Mouse (Mus musculus): ENCODE data around the gene Supt3. TPM values are rescaled to one million over a fixed set of nuclear protein-coding genes. Genes with fewer than 3 reads are reported as not detected.

The Supt3 gene
- polyA plus RNA-seq, 1 experiment from 2014 or later, result 23.7 TPM

DNA sequence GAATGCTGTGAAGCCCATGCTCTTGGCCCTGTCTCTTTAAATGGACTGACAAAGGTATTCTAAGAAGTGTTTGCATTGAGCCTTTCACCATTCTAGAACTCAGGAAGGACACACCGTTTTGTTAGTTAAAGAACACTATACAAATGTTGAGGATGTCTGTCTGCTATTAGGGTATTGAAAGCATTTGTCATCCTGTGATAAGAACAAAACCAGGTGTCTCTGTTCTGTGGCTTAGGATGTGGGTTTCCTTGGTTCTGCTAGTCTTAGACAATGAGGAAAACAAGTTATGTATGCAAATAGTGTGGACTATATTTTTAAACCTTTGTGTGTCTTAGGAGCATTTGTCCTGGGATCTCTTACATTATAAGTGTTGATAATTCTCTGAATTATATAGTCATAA is 116.6 kb downstream of the Supt3 start:
- Histone ChIP-seq H3K4me1 (replicated peaks) (no peaks in the 10 kb centered on the region), H3K36me3 (no peaks in the 10 kb centered on the region), H3K4me3 (no peak overlapping the region), H3K27ac (no peak overlapping the region), H3K27me3 (ENCODE audit: insufficient read depth, poor library complexity, severe bottlenecking) (no peaks in the 10 kb centered on the region), H3K9me3 (no peaks in the 10 kb centered on the region)
- 61% methylated on average over 1 of the region's 1 CpGs for WGBS
- no peak for DNase-seq (ENCODE audit: low spot score)

GRCm38 (mm10) chr17:44943536-44944090 is 166.7 kb downstream of the Supt3 start:
- H3K36me3 ChIP-seq, result no peaks in the 10 kb centered on the region

GRCm38 (mm10) chr17:44945333-44945732 is 168.4 kb downstream of the Supt3 start:
- H3K27me3 ChIP-seq (ENCODE audit: insufficient read depth, poor library complexity, severe bottlenecking), result no peaks in the 10 kb centered on the region
- H3K4me1 ChIP-seq (replicated peaks), result no peaks in the 10 kb centered on the region
- DNase-seq (ENCODE audit: low spot score), result no peak
- H3K9me3 ChIP-seq, result no peaks in the 10 kb centered on the region
- no peaks in the 10 kb centered on the region for H3K36me3 ChIP-seq
- WGBS, result 95% methylated on average over 5 of the region's 5 CpGs
- H3K27ac ChIP-seq, result no peak overlapping the region
- H3K4me3 ChIP-seq, result no peak overlapping the region

More at GRCm38 (mm10) chr17:44943536-44944090, 166.7 kb downstream of the Supt3 start:
- Histone ChIP-seq H3K4me3 (no peak overlapping the region), H3K27me3 (ENCODE audit: insufficient read depth, poor library complexity, severe bottlenecking) (no peaks in the 10 kb centered on the region), H3K9me3 (no peaks in the 10 kb centered on the region), H3K27ac (no peak overlapping the region), H3K4me1 (replicated peaks) (no peaks in the 10 kb centered on the region)
- DNase-seq (ENCODE audit: low spot score), result no peak
- 86% methylated on average over 4 of the region's 4 CpGs for WGBS

- DNase-seq (ENCODE audit: low spot score), result no peak
- 97% methylated on average over 3 of the region's 3 CpGs for WGBS
- Histone ChIP-seq H3K27ac (no peak overlapping the region), H3K36me3 (no peaks in the 10 kb centered on the region), H3K27me3 (ENCODE audit: insufficient read depth, poor library complexity, severe bottlenecking) (no peaks in the 10 kb centered on the region), H3K4me1 (replicated peaks) (no peaks in the 10 kb centered on the region), H3K4me3 (no peak overlapping the region), H3K9me3 (no peaks in the 10 kb centered on the region)
Measured at GRCm38 (mm10) chr17:44948321-44948720, 171.4 kb downstream of the Supt3 start.

- H3K4me3 ChIP-seq, result no peak overlapping the region
- no peak overlapping the region for H3K27ac ChIP-seq
- 80% methylated on average over 2 of the region's 2 CpGs for WGBS
- DNase-seq (ENCODE audit: low spot score), result no peak
- H3K36me3 ChIP-seq, result no peaks in the 10 kb centered on the region
- H3K4me1 ChIP-seq (replicated peaks), result no peaks in the 10 kb centered on the region
- H3K27me3 ChIP-seq (ENCODE audit: insufficient read depth, poor library complexity, severe bottlenecking), result no peaks in the 10 kb centered on the region
- no peaks in the 10 kb centered on the region for H3K9me3 ChIP-seq
Measured at GRCm38 (mm10) chr17:44956671-44957070, 179.7 kb downstream of the Supt3 start.

GRCm38 (mm10) chr17:44963051-44963798 is 186.3 kb downstream of the Supt3 start:
- no peaks in the 10 kb centered on the region for H3K4me1 ChIP-seq (replicated peaks)
- WGBS, result 88% methylated on average over 6 of the region's 6 CpGs
- no peaks in the 10 kb centered on the region for H3K9me3 ChIP-seq
- no peaks in the 10 kb centered on the region for H3K36me3 ChIP-seq
- no peak for DNase-seq (ENCODE audit: low spot score)
- H3K27me3 ChIP-seq (ENCODE audit: insufficient read depth, poor library complexity, severe bottlenecking), result no peaks in the 10 kb centered on the region
- no peak overlapping the region for H3K4me3 ChIP-seq
- H3K27ac ChIP-seq, result no peak overlapping the region

- Histone ChIP-seq H3K9me3 (no peaks in the 10 kb centered on the region), H3K27me3 (ENCODE audit: insufficient read depth, poor library complexity, severe bottlenecking) (no peaks in the 10 kb centered on the region), H3K4me1 (replicated peaks) (no peaks in the 10 kb centered on the region), H3K4me3 (no peak overlapping the region), H3K36me3 (no peaks in the 10 kb centered on the region), H3K27ac (no peak overlapping the region)
- 86% methylated on average over 1 of the region's 1 CpGs for WGBS
- no peak for DNase-seq (ENCODE audit: low spot score)
Measured at GRCm38 (mm10) chr17:44967186-44967585, 190.2 kb downstream of the Supt3 start.

DNA sequence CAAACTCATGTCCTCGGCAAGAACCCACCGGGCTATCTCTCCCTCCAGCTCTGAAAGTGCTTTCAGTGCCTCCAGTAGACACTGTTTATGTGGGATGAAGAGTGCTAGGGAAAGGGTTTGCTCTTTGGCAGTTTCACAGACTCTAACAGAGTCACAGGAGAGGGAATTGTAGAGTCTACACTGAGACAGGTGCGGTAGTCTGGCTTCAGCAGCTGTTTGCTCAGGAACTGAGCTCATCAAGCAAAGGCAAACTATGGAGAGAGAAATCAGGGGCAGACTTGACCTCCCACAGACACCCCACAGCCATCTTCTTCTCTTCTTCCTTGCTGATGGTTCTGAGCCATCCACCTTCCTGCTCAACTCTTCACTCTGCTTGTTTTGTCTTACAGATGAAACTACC is 193.3 kb downstream of the Supt3 start:
- H3K4me3 ChIP-seq, result no peak overlapping the region
- 0 out of 2 replicates have a peak, but pooled peaks cover 3% of the 10 kb centered on the region for H3K4me1 ChIP-seq (replicated peaks)
- WGBS, result 93% methylated on average over 3 of the region's 3 CpGs
- DNase-seq (ENCODE audit: low spot score), result no peak
- H3K27ac ChIP-seq, result no peak overlapping the region
- H3K27me3 ChIP-seq (ENCODE audit: insufficient read depth, poor library complexity, severe bottlenecking), result no peaks in the 10 kb centered on the region
- H3K9me3 ChIP-seq, result no peaks in the 10 kb centered on the region
- H3K36me3 ChIP-seq, result no peaks in the 10 kb centered on the region

- no peak overlapping the region for H3K4me3 ChIP-seq
- H3K36me3 ChIP-seq, result no peaks in the 10 kb centered on the region
- H3K27me3 ChIP-seq (ENCODE audit: insufficient read depth, poor library complexity, severe bottlenecking), result no peaks in the 10 kb centered on the region
- 0 out of 2 replicates have a peak, but pooled peaks cover 3% of the 10 kb centered on the region for H3K4me1 ChIP-seq (replicated peaks)
- WGBS, result 57% methylated on average over 4 of the region's 4 CpGs
- no peaks in the 10 kb centered on the region for H3K9me3 ChIP-seq
- no peak for DNase-seq (ENCODE audit: low spot score)
- H3K27ac ChIP-seq, result no peak overlapping the region
Measured at GRCm38 (mm10) chr17:44973489-44973888, 196.5 kb downstream of the Supt3 start.

DNA sequence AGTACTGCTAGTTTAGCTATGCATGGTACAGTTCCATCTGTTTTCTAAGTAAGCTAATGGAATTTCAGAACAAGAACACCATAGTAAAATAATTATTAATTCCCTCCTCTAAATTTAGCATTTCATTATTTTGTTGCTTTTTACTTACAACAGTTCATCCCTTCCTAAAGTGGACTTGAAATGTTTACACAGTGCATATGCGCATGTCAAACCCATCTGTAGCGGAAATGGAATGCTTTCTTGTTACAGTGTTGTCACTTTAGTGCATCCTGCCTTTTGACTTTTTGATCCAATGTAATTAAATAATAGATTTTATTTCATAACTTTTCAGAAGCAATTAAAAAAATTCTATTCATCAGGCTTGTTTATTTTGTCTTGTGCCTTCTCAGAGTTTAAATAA is 200.7 kb downstream of the Supt3 start:
- no peaks in the 10 kb centered on the region for H3K36me3 ChIP-seq
- no peak for DNase-seq (ENCODE audit: low spot score)
- 0 out of 2 replicates have a peak, but pooled peaks cover 3% of the 10 kb centered on the region for H3K4me1 ChIP-seq (replicated peaks)
- no peaks in the 10 kb centered on the region for H3K27me3 ChIP-seq (ENCODE audit: insufficient read depth, poor library complexity, severe bottlenecking)
- 95% methylated on average over 2 of the region's 2 CpGs for WGBS
- no peak overlapping the region for H3K27ac ChIP-seq
- H3K9me3 ChIP-seq, result no peaks in the 10 kb centered on the region
- H3K4me3 ChIP-seq, result no peak overlapping the region

- H3K27ac ChIP-seq, result no peak overlapping the region
- no peak for DNase-seq (ENCODE audit: low spot score)
- H3K9me3 ChIP-seq, result no peaks in the 10 kb centered on the region
- no peaks in the 10 kb centered on the region for H3K27me3 ChIP-seq (ENCODE audit: insufficient read depth, poor library complexity, severe bottlenecking)
- H3K4me1 ChIP-seq (replicated peaks), result peaks cover 4% of the 10 kb centered on the region; the same call in 1 of the 2 replicates
- H3K4me3 ChIP-seq, result no peak overlapping the region
- whole genome bisulfite sequencing, result 95% methylated on average over 2 of the region's 2 CpGs
- no peaks in the 10 kb centered on the region for H3K36me3 ChIP-seq
Measured at GRCm38 (mm10) chr17:44987964-44988363, 211.0 kb downstream of the Supt3 start.

- Histone ChIP-seq H3K27me3 (ENCODE audit: insufficient read depth, poor library complexity, severe bottlenecking) (no peaks in the 10 kb centered on the region), H3K4me1 (replicated peaks) (no peaks in the 10 kb centered on the region), H3K36me3 (no peaks in the 10 kb centered on the region), H3K27ac (no peak overlapping the region), H3K4me3 (no peak overlapping the region), H3K9me3 (no peaks in the 10 kb centered on the region)
- no peak for DNase-seq (ENCODE audit: low spot score)
- WGBS, result 93% methylated on average over 4 of the region's 4 CpGs
Measured at GRCm38 (mm10) chr17:45003311-45003710, 226.4 kb downstream of the Supt3 start.

DNA sequence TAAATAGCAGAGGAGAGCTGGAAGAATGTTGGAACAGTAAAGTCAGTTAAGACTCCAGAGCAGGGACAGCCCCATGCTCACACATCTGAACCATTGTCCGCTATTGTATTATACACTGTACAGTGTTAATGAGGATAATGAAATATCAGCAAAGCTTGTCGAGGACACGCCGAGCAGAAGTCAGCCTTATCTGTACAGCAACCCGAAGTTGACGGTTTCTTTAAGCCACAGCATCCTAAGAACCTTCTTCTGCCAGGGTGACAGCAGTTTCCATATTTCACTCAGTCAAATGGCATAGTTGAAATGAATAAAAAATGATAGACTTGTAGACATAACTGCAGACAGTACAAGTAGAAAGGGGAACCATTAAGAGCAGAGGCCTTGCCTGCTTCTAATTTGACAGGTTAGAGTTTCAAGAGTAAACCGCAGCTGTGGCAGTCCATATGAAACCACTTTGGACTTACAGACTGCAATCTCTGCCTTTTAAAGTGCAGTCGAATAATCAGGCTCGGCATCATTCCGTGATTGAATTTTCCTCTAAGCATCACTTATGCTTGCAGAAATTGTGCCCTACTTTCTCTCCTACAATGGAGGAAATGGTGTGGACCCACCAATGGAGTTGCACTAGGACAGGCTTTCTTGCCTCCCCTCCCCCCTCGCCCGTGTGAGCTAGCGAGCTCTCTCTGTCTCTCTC is 227.7 kb downstream of the Supt3 start:
- 89% methylated on average over 13 of the region's 13 CpGs for WGBS
- H3K9me3 ChIP-seq, result no peaks in the 10 kb centered on the region
- H3K36me3 ChIP-seq, result no peaks in the 10 kb centered on the region
- no peak overlapping the region for H3K27ac ChIP-seq
- no peaks in the 10 kb centered on the region for H3K27me3 ChIP-seq (ENCODE audit: insufficient read depth, poor library complexity, severe bottlenecking)
- DNase-seq (ENCODE audit: low spot score), result no peak
- H3K4me3 ChIP-seq, result no peak overlapping the region
- H3K4me1 ChIP-seq (replicated peaks), result no peaks in the 10 kb centered on the region

Data from hindbrain, embryonic 10.5 days (tissue).